Mouse (Mus musculus): ENCODE measurements around the gene Ddx55. TPM values are rescaled to one million over a fixed set of nuclear protein-coding genes. Genes with fewer than 3 reads are reported as not detected.

Gene Ddx55
- total RNA-seq, 2 experiments from 2014 or later: 4.5 to 4.8 TPM

DNA sequence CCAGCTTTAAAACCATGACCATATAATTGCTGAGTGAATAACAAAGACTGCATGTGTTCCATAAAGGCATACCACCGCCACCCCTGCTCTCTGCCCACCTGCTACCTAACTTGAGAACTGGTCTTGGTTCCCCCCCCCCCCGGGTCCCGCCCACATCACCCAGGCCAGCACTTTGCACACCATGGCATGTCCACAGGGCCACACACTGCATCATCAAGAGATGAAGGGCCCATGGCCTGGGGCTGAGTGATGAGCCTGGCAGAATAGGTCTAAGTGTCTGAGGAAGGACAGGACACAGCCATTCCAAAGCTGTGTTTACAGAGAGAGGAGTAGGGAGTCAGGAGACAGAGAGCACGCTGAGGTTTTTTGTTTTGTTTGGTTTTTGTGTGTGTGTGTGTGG is 24.3 kb upstream of the Ddx55 start:
- intact Hi-C loops (cut with DNase I): loop anchor here (1.0 kb wide), 1 partner anchor 18 kb away; no protein-coding TSS in a partner anchor
- TF ChIP-seq CTCF (IDR thresholded peaks at IDR 0.05): no peak
- peak; percentile 42 for DNase-seq
- Histone ChIP-seq H3K4me3 (peak overlapping the region; percentile 92), H3K27ac (peak overlapping the region; percentile 99)

DNA sequence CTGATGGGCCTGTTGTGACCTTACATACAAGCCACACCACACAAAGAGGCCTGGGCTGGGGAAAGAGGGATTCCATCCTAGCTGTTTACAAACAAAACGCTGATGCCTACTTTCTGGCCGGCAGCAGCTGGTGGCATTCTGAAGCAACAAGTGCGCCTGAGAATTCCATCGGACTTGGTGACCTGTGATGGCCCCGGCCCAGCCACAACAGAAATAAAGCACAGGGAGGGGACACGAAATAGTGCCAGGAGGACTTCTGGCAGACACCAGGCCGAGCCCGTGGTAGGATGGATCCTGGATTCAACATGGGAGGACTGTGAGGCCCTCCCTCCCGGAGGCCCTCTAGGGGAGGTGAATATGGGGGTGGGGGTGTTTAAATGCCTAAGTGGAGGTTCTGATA is 23.9 kb upstream of the Ddx55 start:
- TF ChIP-seq CTCF (IDR thresholded peaks at IDR 0.05): no peak
- peak overlapping the region; percentile 99 for H3K27ac ChIP-seq
- DNase-seq: peak; percentile 88
- intact Hi-C loops (cut with DNase I): loop anchor here (1.0 kb wide), 1 partner anchor 18 kb away; no protein-coding TSS in a partner anchor
- H3K4me3 ChIP-seq: peak overlapping the region; percentile 92

DNA sequence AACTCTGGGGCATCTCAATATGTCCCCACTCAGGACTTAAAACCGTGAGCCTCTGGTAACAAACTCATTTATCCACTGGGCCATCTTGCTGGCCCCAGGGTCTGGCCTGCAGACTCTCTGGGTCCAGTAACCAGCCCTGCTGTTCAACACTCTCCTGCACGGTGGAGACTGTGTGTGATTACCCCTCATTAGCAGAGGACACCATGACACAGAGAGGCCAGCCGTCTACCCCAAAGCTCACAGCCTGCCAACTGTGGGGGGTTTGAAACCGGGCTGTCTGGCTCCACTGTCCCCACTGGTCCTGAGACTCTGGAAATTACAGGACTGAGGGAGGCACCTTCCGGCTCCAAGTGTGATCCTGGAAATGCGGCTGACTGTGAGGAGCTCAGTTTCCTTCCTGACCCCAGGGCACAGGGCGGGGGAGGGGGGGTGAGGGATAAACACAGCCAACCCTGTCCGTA is 23.4 kb upstream of the Ddx55 start:
- peak; percentile 66 for DNase-seq
- Histone ChIP-seq H3K4me3 (peak overlapping the region; percentile 92), H3K27ac (peak overlapping the region; percentile 99)
- intact Hi-C loops (cut with DNase I): no loop called here
- TF ChIP-seq CTCF (IDR thresholded peaks at IDR 0.05): no peak

DNA sequence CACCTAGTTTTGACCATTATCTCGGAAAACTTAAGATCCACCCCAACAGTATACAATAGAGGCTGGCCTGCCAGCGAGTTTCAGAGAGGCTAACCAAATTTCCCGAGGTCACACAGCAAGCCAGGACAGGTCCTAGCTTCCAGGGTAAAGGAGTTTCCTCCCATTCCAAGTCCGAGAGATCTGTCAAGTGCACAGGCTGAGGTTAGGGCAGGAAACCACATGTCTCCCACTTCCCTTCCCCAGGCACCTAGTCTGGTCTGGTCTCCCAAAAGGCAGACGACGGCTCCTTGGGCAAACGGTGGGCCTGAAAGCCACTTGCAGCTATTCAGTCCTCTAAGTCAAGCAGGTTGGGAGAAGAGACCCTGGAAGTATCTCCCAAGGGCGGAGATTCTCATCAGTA is 23.0 kb upstream of the Ddx55 start:
- H3K27ac ChIP-seq: peak overlapping the region; percentile 99
- peak; percentile 43 for DNase-seq
- peak overlapping the region; percentile 92 for H3K4me3 ChIP-seq
- intact Hi-C loops (cut with DNase I): loop anchor here (5.0 kb wide), 1 partner anchor 32 kb away; no protein-coding TSS in a partner anchor
- no peak for TF ChIP-seq CTCF (IDR thresholded peaks at IDR 0.05)

DNA sequence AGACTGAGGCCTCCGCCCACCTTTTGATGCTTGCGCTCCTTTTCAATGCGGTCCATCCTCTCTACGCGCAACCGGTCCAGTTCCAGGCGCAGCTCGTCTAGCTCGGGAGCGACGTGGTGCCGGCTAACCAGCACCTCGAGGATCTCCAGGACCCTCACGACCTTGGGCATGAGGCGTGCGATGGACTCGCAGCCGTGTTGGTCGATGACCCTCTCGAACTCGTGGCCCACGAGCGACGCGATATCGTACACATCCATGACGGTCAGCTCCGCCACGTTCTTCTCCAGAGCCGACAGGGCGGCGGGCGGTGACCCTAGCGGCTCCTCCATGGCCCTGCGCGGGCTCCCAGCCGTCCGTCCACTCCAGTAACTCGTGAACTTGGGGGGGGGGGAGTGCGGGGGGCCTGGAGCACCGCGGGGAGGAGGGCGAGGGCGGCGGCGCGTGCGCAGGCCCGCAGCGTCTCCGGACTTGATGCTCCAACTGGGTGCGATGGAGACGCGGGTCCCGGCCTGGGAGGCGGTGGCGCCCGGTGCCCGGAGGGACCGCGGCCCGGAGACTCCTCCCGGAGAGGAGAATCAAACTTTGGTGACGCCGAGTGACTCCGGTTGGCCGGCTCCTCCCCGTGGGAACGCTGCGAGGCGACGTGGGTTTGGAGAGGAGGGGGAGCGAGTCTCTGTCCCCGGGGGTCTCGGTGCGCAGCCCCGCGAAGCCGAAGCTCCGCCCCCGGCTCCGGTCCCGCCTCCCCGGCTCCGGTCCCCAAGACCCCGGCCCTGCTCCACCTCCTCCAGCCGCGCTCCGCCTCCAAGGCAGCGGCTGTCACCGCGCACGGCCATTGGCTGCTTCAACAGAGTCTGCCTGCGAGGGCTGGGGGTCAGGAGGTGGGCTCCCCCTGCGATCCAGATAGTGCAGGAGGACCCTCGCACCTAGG is 21.7 kb upstream of the Ddx55 start, which contains the start of gene Rilpl1:
Gene Rilpl1, minus strand, starts transcription at position 737 of the 928 bp plus-strand sequence.
- peak within 1 kb of the TSS; percentile 92 for H3K4me3 ChIP-seq
- peak; percentile 22; the same call in 1 of the 2 replicates for TF ChIP-seq CTCF (IDR thresholded peaks at IDR 0.05)
- peak; percentile 94 for DNase-seq
- intact Hi-C loops (cut with DNase I): loop anchor here (5.0 kb wide), 1 partner anchor 34 kb away; no protein-coding TSS in a partner anchor
- H3K27ac ChIP-seq: peak within 1 kb of the TSS; percentile 99

DNA sequence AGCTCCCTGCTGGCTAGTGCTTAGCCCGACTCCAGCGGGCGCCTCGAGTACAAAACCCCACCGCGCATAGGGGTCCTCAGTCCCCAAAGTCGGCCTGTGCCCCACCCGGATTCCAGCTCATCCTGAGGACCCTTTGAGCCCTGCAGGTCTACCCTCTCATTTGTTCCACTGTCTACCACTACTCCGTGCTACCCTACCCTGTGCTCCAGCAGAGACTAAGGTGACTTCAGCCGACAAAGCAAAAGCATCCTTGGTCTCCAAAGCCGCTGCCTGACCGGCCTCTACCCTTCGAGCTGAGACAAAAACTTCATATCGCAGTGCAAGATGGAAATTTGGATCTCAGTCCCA is 21.1 kb upstream of the Ddx55 start:
- DNase-seq: no peak
- intact Hi-C loops (cut with DNase I): loop anchor here (5.0 kb wide), 1 partner anchor 34 kb away; no protein-coding TSS in a partner anchor
- no peak for TF ChIP-seq CTCF (IDR thresholded peaks at IDR 0.05)
- H3K27ac ChIP-seq: peak overlapping the region; percentile 99
- peak overlapping the region; percentile 92 for H3K4me3 ChIP-seq

DNA sequence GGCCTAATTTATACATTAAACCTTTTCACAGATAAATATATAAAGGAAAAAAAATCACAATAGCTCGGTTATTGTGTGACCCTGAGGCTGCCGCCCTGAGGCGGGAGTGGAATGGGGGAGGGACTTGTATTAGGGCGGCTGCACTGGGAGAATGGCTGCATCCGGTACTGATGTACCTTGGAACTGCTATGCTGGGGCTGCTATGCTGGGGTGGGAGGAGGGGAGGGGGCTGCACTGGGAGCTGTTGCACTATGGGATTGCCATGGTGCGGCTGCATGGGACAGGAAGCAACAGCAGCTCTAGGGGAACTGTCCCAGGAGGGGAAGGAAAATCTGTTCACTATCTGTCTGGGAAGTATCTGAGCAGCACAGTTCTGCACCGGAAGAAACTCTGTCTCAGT is 20.2 kb upstream of the Ddx55 start:
- Histone ChIP-seq H3K4me3 (no peak overlapping the region), H3K27ac (peak overlapping the region; percentile 99)
- intact Hi-C loops (cut with DNase I): loop anchor here (5.0 kb wide), 1 partner anchor 35 kb away; no protein-coding TSS in a partner anchor
- peak; percentile 26 for DNase-seq
- TF ChIP-seq CTCF (IDR thresholded peaks at IDR 0.05): no peak

DNA sequence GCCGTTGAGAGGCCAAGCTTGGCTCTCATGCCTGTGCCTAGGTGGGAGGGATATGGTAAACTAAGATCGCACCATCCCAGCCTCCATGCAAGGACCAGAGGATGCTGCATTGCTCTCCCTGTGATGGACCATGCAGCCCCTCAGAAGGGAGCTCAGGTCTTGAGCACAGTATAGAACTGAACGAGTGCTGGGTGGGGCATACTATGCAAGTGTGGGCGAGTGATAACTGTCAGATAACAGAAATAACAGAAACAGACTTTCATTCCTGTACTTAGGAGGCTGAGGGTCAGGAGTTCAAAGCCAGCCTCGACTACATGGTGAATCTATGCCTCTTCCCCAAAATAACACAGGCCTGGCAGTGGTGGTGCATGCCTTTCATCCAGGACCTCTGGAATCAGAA is 17.6 kb upstream of the Ddx55 start:
- Histone ChIP-seq H3K4me3 (no peak overlapping the region), H3K27ac (no peak overlapping the region)
- no peak for TF ChIP-seq CTCF (IDR thresholded peaks at IDR 0.05)
- DNase-seq: peak; percentile 13
- intact Hi-C loops (cut with DNase I): loop anchor here (5.0 kb wide), 1 partner anchor 173 kb away; the partner anchor contains the start of gene Cdk2ap1

DNA sequence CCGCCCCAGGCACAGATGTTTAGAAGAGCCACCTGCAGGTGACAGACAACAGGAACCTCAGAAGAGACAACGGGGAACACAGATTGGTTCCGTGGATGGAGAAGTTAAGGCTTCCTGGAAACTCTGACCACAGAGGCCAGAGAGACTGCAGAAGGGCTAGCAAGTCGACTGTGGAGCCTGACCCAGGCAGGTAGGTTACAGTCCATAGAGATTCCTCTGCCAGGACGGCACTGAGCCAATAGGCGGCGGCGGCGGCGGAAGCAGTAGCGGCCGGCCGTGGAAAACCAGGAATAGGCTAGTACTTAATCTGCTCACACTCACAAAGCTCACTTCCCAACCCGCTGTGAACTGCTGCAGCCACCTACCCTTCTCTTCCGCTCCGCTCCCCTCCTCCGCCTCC is 15.9 kb upstream of the Ddx55 start:
- peak overlapping the region; percentile 54 for H3K4me3 ChIP-seq
- intact Hi-C loops (cut with DNase I): loop anchor here (5.0 kb wide), 1 partner anchor 174 kb away; the partner anchor contains the start of gene Cdk2ap1
- DNase-seq: peak; percentile 84
- H3K27ac ChIP-seq: peak overlapping the region; percentile 86
- no peak for TF ChIP-seq CTCF (IDR thresholded peaks at IDR 0.05)

DNA sequence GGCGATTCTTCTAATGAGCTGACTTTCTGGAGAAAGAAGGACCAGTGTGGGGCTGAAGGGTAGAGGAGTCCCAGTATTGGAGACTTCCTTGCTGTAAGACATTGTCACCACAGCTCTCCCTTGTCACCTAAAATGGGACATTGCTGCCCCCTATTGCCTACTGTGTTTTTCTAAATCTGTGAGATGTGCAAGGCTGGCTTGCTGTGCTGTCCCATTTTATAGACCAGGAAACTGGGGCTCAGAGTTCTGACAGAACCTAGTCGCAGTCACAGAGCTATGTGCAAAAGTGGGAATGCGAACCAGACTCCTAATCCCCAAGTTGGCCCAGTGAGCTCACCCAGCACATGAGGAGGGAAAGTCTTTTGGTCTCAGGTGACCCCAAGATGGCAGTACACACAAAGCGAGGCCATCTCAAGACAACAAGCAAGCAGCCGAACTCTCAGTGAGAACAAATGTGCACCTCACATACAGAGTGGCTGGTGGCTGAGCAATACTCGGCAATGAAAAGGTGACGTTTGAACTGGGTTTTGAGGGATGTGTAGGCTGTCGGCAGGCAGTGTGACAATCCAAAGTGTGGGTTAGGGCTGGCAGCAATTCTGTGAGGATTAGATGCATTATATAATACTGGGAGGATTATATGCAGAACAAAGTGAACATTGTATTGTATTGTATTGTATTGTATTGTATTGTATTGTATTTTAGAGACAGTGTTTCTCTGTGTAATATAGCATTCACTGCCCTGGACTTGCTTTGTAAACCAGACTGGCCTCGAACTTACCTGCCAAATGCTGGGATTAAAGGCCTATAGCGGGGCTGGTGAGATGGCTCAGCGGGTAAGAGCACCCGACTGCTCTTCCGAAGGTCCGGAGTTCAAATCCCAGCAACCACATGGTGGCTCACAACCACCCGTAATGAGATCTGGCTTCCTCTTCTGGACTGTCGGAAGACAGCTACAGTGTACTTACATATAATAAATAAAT is 13.6 kb upstream of the Ddx55 start:
- peak; percentile 63 for DNase-seq
- TF ChIP-seq CTCF (IDR thresholded peaks at IDR 0.05): peak; percentile 73
- peak overlapping the region; percentile 0; the same call in 1 of the 2 replicates for H3K27ac ChIP-seq
- no peak overlapping the region for H3K4me3 ChIP-seq
- intact Hi-C loops (cut with DNase I): loop anchor here (1.0 to 5.0 kb wide), 2 partner anchors 107 to 177 kb away; partner anchors contain the start of gene Cdk2ap1

DNA sequence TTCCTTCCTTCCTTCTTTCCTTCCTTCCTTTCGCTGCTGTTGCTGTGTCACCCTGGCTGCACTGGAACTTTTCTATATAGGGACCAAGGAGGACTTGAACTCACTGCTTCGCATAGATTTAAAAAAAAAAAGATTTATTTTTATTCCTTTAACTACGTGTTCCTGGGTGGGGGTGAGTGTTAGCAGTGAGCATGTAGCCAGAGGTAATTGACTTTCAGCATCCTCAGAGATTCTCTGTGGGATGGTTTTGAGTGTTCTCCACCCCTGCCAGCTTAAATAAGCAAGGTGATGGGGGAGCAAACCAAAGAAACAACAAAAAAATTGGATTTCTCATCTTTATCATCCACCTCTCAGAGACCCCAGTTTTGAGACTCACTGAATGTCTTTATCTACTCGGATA is 12.8 kb upstream of the Ddx55 start:
- H3K27ac ChIP-seq: peak overlapping the region; percentile 87

DNA sequence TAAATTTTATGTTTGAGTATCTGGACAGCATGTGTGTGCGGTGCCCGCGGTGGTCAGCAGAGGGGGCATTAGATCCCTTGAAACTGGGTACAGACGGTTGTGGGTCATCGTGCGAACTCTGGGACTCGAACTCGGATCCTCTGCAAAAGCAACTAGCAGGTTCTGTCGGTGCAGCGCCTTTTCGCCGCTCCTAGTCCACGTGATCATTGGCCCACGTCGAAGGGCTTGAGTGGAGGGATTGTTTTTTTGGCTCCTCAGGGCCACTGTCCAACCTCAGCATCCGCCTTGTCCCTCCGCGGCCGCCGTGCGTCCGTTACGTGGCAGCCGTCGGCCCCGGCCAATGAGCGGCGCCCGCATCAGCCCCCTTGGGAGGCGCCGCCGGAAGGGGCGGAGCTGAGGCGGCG is 12.3 kb upstream of the Ddx55 start, which contains the start of gene Tmed2:
Gene Tmed2, plus strand, starts transcription at position 313 of the 404 bp plus-strand sequence.
- Histone ChIP-seq H3K4me3 (peak within 1 kb of the TSS; percentile 95), H3K27ac (peak within 1 kb of the TSS; percentile 93)
- TF ChIP-seq CTCF (IDR thresholded peaks at IDR 0.05): peak; percentile 48
- intact Hi-C loops (cut with DNase I): no loop called here
- peak; percentile 97 for DNase-seq

More for the DNA sequence above, 12.8 kb upstream of the Ddx55 start:
- DNase-seq: no peak
- TF ChIP-seq CTCF (IDR thresholded peaks at IDR 0.05): no peak
- intact Hi-C loops (cut with DNase I): loop anchor here (5.0 kb wide), 1 partner anchor 178 kb away; the partner anchor contains the start of gene Cdk2ap1
- H3K4me3 ChIP-seq: peak overlapping the region; percentile 95

Data from gastrocnemius, adult 2 months (tissue).